Mouse (Mus musculus) ES-Bruce4 (cell line): ENCODE measurements around the gene Otoa.

Experiments
- CTCF ChIP-seq: IDR thresholded peaks from one replicate; pipeline ENCODE4 v1.8.1; 2011; ENCODE audit warnings: low read depth, low read length
- EP300 ChIP-seq: IDR thresholded peaks from 2 replicates; pipeline ENCODE4 v1.6.1; 2011; ENCODE audit warnings: low read depth, low read length; ENCODE audit not compliant: insufficient read depth
- POLR2A ChIP-seq: IDR thresholded peaks from one replicate; pipeline ENCODE4 v1.8.1; 2011; ENCODE audit warnings: low read length; ENCODE audit not compliant: insufficient read depth

- TF ChIP-seq CTCF = no peak
- TF ChIP-seq EP300 = no peak
- no peak for TF ChIP-seq POLR2A
Observed at GRCm38 (mm10) chr7:121152186-121152585, 70.7 kb downstream of the Otoa start.
